Mouse (Mus musculus): Measurements from ENCODE around the gene Ssh1. TPM values are rescaled to one million over a fixed set of nuclear protein-coding genes. Genes with fewer than 3 reads are reported as not detected.

Ssh1 gene
- polyA plus RNA-seq, 2 experiments = 12.0 to 24.6 TPM

GRCm38 (mm10) chr5:113981171-113981570 lies 12.5 kb downstream of the Ssh1 start:
- ATAC-seq (ENCODE audit: low FRiP score, low read depth) (no peak), DNase-seq (ENCODE audit: low spot score) (no peak)
- Histone ChIP-seq H3K27ac (replicated peaks; ENCODE audit: low read depth, low read length) (no peak overlapping the region), H3K36me3 (ENCODE audit: control insufficient read depth, insufficient read depth, low read length) (peaks cover 7% of the 10 kb centered on the region; the same call in 1 of the 2 replicates), H3K9ac (ENCODE audit: low read depth, low read length, severe bottlenecking) (no peak overlapping the region), H3K9me3 (ENCODE audit: control insufficient read depth, low read length) (no peaks in the 10 kb centered on the region), H3K4me2 (replicated peaks; ENCODE audit: low read depth, low read length, severe bottlenecking) (no peak overlapping the region), H3K4me3 (replicated peaks; ENCODE audit: low read length) (no peak overlapping the region), H3K27me3 (ENCODE audit: control insufficient read depth, insufficient read depth, low read length) (no peaks in the 10 kb centered on the region), H3K4me1 (ENCODE audit: control insufficient read depth, insufficient read depth, low read length) (peaks cover 3% of the 10 kb centered on the region; the same call in 1 of the 2 replicates)
- no peak for TF ChIP-seq POLR2A (IDR thresholded peaks at IDR 0.05; ENCODE audit: borderline replicate concordance, extremely low read depth, insufficient read depth, insufficient read length)
- 86% methylated on average over 6 of the region's 6 CpGs for WGBS

GRCm38 (mm10) chr5:113980511-113980910 lies 13.2 kb downstream of the Ssh1 start:
- ATAC-seq (ENCODE audit: low FRiP score, low read depth) (no peak), DNase-seq (ENCODE audit: low spot score) (no peak)
- Histone ChIP-seq H3K9me3 (ENCODE audit: control insufficient read depth, low read length) (no peaks in the 10 kb centered on the region), H3K36me3 (ENCODE audit: control insufficient read depth, insufficient read depth, low read length) (peaks cover 7% of the 10 kb centered on the region; the same call in 1 of the 2 replicates), H3K27ac (replicated peaks; ENCODE audit: low read depth, low read length) (no peak overlapping the region), H3K4me2 (replicated peaks; ENCODE audit: low read depth, low read length, severe bottlenecking) (no peak overlapping the region), H3K4me1 (ENCODE audit: control insufficient read depth, insufficient read depth, low read length) (peaks cover 3% of the 10 kb centered on the region; the same call in 1 of the 2 replicates), H3K27me3 (ENCODE audit: control insufficient read depth, insufficient read depth, low read length) (no peaks in the 10 kb centered on the region), H3K4me3 (replicated peaks; ENCODE audit: low read length) (no peak overlapping the region), H3K9ac (ENCODE audit: low read depth, low read length, severe bottlenecking) (no peak overlapping the region)
- 88% methylated on average over 1 of the region's 1 CpGs for WGBS
- TF ChIP-seq POLR2A (IDR thresholded peaks at IDR 0.05; ENCODE audit: borderline replicate concordance, extremely low read depth, insufficient read depth, insufficient read length) = no peak

- Histone ChIP-seq H3K9me3 (ENCODE audit: control insufficient read depth, low read length) (no peaks in the 10 kb centered on the region), H3K4me2 (replicated peaks; ENCODE audit: low read depth, low read length, severe bottlenecking) (no peak overlapping the region), H3K4me3 (replicated peaks; ENCODE audit: low read length) (no peak overlapping the region), H3K36me3 (ENCODE audit: control insufficient read depth, insufficient read depth, low read length) (peaks cover 4% of the 10 kb centered on the region; the same call in 1 of the 2 replicates), H3K9ac (ENCODE audit: low read depth, low read length, severe bottlenecking) (no peak overlapping the region), H3K27ac (replicated peaks; ENCODE audit: low read depth, low read length) (no peak overlapping the region), H3K4me1 (ENCODE audit: control insufficient read depth, insufficient read depth, low read length) (peaks cover 11% of the 10 kb centered on the region; the same call in 1 of the 2 replicates), H3K27me3 (ENCODE audit: control insufficient read depth, insufficient read depth, low read length) (no peaks in the 10 kb centered on the region)
- no peak for TF ChIP-seq POLR2A (IDR thresholded peaks at IDR 0.05; ENCODE audit: borderline replicate concordance, extremely low read depth, insufficient read depth, insufficient read length)
- 78% methylated on average over 8 of the region's 8 CpGs for WGBS
- DNase-seq (ENCODE audit: low spot score) (no peak), ATAC-seq (ENCODE audit: low FRiP score, low read depth) (no peak)
These were observed 16.4 kb downstream of the Ssh1 start for GRCm38 (mm10) chr5:113977309-113977708.

GRCm38 (mm10) chr5:113976597-113976996 lies 17.1 kb downstream of the Ssh1 start:
- no peak overlapping the region for H3K4me3 ChIP-seq (replicated peaks; ENCODE audit: low read length)
- H3K4me2 ChIP-seq (replicated peaks; ENCODE audit: low read depth, low read length, severe bottlenecking) = no peak overlapping the region
- H3K4me1 ChIP-seq (ENCODE audit: control insufficient read depth, insufficient read depth, low read length) = peaks cover 11% of the 10 kb centered on the region; the same call in 1 of the 2 replicates
- WGBS = 73% methylated on average over 8 of the region's 8 CpGs
- H3K9ac ChIP-seq (ENCODE audit: low read depth, low read length, severe bottlenecking) = no peak overlapping the region
- no peak overlapping the region for H3K27ac ChIP-seq (replicated peaks; ENCODE audit: low read depth, low read length)
- TF ChIP-seq POLR2A (IDR thresholded peaks at IDR 0.05; ENCODE audit: borderline replicate concordance, extremely low read depth, insufficient read depth, insufficient read length) = no peak
- H3K36me3 ChIP-seq (ENCODE audit: control insufficient read depth, insufficient read depth, low read length) = peaks cover 4% of the 10 kb centered on the region; the same call in 1 of the 2 replicates
- no peak for DNase-seq (ENCODE audit: low spot score)
- no peaks in the 10 kb centered on the region for H3K9me3 ChIP-seq (ENCODE audit: control insufficient read depth, low read length)
- H3K27me3 ChIP-seq (ENCODE audit: control insufficient read depth, insufficient read depth, low read length) = no peaks in the 10 kb centered on the region
- ATAC-seq (ENCODE audit: low FRiP score, low read depth) = no peak

- Histone ChIP-seq H3K27ac (replicated peaks; ENCODE audit: low read depth, low read length) (no peak overlapping the region), H3K9me3 (ENCODE audit: control insufficient read depth, low read length) (no peaks in the 10 kb centered on the region), H3K27me3 (ENCODE audit: control insufficient read depth, insufficient read depth, low read length) (no peaks in the 10 kb centered on the region), H3K9ac (ENCODE audit: low read depth, low read length, severe bottlenecking) (no peak overlapping the region), H3K4me2 (replicated peaks; ENCODE audit: low read depth, low read length, severe bottlenecking) (no peak overlapping the region), H3K4me1 (ENCODE audit: control insufficient read depth, insufficient read depth, low read length) (peaks cover 11% of the 10 kb centered on the region; the same call in 1 of the 2 replicates), H3K4me3 (replicated peaks; ENCODE audit: low read length) (no peak overlapping the region), H3K36me3 (ENCODE audit: control insufficient read depth, insufficient read depth, low read length) (peaks cover under 1% of the 10 kb centered on the region; the same call in 1 of the 2 replicates)
- 65% methylated on average over 9 of the region's 9 CpGs for WGBS
- ATAC-seq (ENCODE audit: low FRiP score, low read depth) (no peak), DNase-seq (ENCODE audit: low spot score) (no peak)
- TF ChIP-seq POLR2A (IDR thresholded peaks at IDR 0.05; ENCODE audit: borderline replicate concordance, extremely low read depth, insufficient read depth, insufficient read length) = no peak
These were observed 18.0 kb downstream of the Ssh1 start for GRCm38 (mm10) chr5:113975538-113976215.
